Mouse (Mus musculus) myocyte (in vitro differentiated cells): ENCODE measurements at regions not wholly inside any gene's neighbourhood (a gene's known extent, or its start where the extent isn't known, plus 50 kb on each side); places are given as distances from the start of the nearest gene placed in this dataset.

Source experiments
- CEBPB ChIP-seq: IDR thresholded peaks from 2 replicates; pipeline ENCODE4 v1.6.1; 2011; ENCODE audit warnings: mild to moderate bottlenecking, moderate library complexity; ENCODE audit not compliant: poor library complexity, insufficient read depth, severe bottlenecking
- MAX ChIP-seq: IDR thresholded peaks from one replicate; pipeline ENCODE4 v1.6.1; 2011; ENCODE audit warnings: low read depth, mild to moderate bottlenecking, control low read depth
- MYOD1 ChIP-seq, 3 experiments: IDR thresholded peaks; one replicate each; pipeline ENCODE4 v1.6.1; 2011; ENCODE audit warnings: control low read depth in 2 of 3, low read depth in 2 of 3, mild to moderate bottlenecking in 2 of 3, moderate library complexity in 1 of 3; ENCODE audit not compliant: insufficient read length in 2 of 3, control insufficient read depth in 1 of 3
- MYOG ChIP-seq, 3 experiments: IDR thresholded peaks; one replicate each; pipeline ENCODE4 v1.6.1; 2011; ENCODE audit warnings: control low read depth in 2 of 3, low read depth in 2 of 3, mild to moderate bottlenecking in 2 of 3; ENCODE audit not compliant: insufficient read length in 2 of 3, control insufficient read depth in 1 of 3, insufficient read depth in 1 of 3
- POLR2A ChIP-seq: IDR thresholded peaks from one replicate; pipeline ENCODE4 v1.6.1; 2011; ENCODE audit warnings: low read depth, mild to moderate bottlenecking, control low read depth, moderate library complexity; ENCODE audit not compliant: insufficient read length
- POLR2AphosphoS2 ChIP-seq: IDR thresholded peaks from one replicate; pipeline ENCODE4 v1.6.1; 2011; ENCODE audit warnings: low read depth, control low read depth; ENCODE audit not compliant: insufficient read length
- USF1 ChIP-seq: IDR thresholded peaks from one replicate; pipeline ENCODE4 v1.6.1; 2011; ENCODE audit warnings: low read depth, mild to moderate bottlenecking, control low read depth, moderate library complexity

GRCm38 (mm10) chr13:99729145-99729544, 171.7 kb downstream of the Cartpt start:
- TF ChIP-seq POLR2A: no peak
- TF ChIP-seq USF1: no peak
- TF ChIP-seq MAX: no peak
- no peak for TF ChIP-seq MYOD1 (IDR thresholded peaks at IDR 0.05; ENCODE audit: control insufficient read depth in 1 of 3, insufficient read length in 2 of 3, low read depth in 2 of 3)
- no peak for TF ChIP-seq CEBPB
- TF ChIP-seq POLR2AphosphoS2: no peak
- TF ChIP-seq MYOG (IDR thresholded peaks at IDR 0.05; ENCODE audit: control insufficient read depth in 1 of 3, insufficient read depth in 1 of 3, insufficient read length in 2 of 3, low read depth in 2 of 3): no peak
